Mouse (Mus musculus): ENCODE measurements at regions not wholly inside any gene's neighbourhood (a gene's known extent, or its start where the extent isn't known, plus 50 kb on each side); places are given as distances from the start of the nearest gene placed in this dataset.
"Not testable (repeated sequence)": the region's sequence is repeated elsewhere in the genome, so short reads cannot be mapped to it uniquely, and the experiment has no call there.

GRCm38 (mm10) chr1:185951163-185951562, 165.9 kb downstream of the Lyplal1 start:
- H3K4me2 ChIP-seq, result no peak overlapping the region
- H3K9ac ChIP-seq, result no peak overlapping the region
- peaks cover 6% of the 10 kb centered on the region; the same call in 1 of the 2 replicates for H3K4me1 ChIP-seq
- no peak for ATAC-seq (ENCODE audit: extremely low read depth, insufficient number of reproducible peaks, low FRiP score, low TSS enrichment)
- WGBS, result 56% methylated on average over 1 of the region's 1 CpGs
- H3K4me3 ChIP-seq, result no peak overlapping the region
- no peaks in the 10 kb centered on the region for H3K36me3 ChIP-seq
- H3K9me3 ChIP-seq, result no peaks in the 10 kb centered on the region
- no peak overlapping the region for H3K27ac ChIP-seq (replicated peaks)
- no peaks in the 10 kb centered on the region for H3K27me3 ChIP-seq (replicated peaks)

- not testable (repeated sequence) for H3K4me3 ChIP-seq; H3K4me2 ChIP-seq; H3K9ac ChIP-seq; H3K27ac ChIP-seq (replicated peaks); H3K27me3 ChIP-seq (replicated peaks); H3K9me3 ChIP-seq; H3K36me3 ChIP-seq; ATAC-seq (ENCODE audit: extremely low read depth, insufficient number of reproducible peaks, low FRiP score, low TSS enrichment)
- peaks cover 15% of the 10 kb centered on the region for H3K4me1 ChIP-seq
- WGBS, result 77% methylated on average over 1 of the region's 1 CpGs
These were observed 161.3 kb downstream of the Lyplal1 start for GRCm38 (mm10) chr1:185955821-185956220.

DNA sequence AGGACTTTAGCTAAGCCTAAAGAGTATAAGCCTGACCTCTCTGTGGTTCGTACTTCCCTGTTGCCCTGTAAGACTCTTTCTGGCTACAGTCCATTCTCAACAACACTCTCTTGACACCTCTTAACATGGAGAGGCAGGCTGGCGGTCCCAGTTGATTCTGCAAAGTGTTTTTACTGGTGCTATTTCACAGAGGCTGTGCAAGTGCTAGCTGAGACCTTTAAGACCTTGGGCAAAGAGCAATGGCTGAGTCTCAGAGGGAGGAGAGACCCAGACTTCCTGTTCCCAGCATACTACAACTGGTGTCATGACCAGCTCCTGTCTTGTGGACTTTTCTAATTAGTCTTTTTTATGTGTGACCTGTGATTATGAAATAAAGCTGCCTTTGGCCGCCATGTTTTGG, 159.6 kb downstream of the Lyplal1 start:
- Histone ChIP-seq H3K9ac (no peak overlapping the region), H3K27ac (replicated peaks) (peak overlapping the region; percentile 20; the same call in 1 of the 2 replicates), H3K4me3 (no peak overlapping the region), H3K27me3 (replicated peaks) (no peaks in the 10 kb centered on the region), H3K36me3 (no peaks in the 10 kb centered on the region), H3K4me1 (peaks cover 11% of the 10 kb centered on the region), H3K4me2 (no peak overlapping the region), H3K9me3 (no peaks in the 10 kb centered on the region)
- 46% methylated on average over 3 of the region's 3 CpGs for WGBS
- no peak for ATAC-seq (ENCODE audit: extremely low read depth, insufficient number of reproducible peaks, low FRiP score, low TSS enrichment)

- peaks cover 11% of the 10 kb centered on the region for H3K4me1 ChIP-seq
- ATAC-seq (ENCODE audit: extremely low read depth, insufficient number of reproducible peaks, low FRiP score, low TSS enrichment), result no peak
- WGBS, result 72% methylated on average over 10 of the region's 10 CpGs
- H3K36me3 ChIP-seq, result no peaks in the 10 kb centered on the region
- H3K9me3 ChIP-seq, result no peaks in the 10 kb centered on the region
- H3K4me3 ChIP-seq, result no peak overlapping the region
- H3K27me3 ChIP-seq (replicated peaks), result no peaks in the 10 kb centered on the region
- H3K4me2 ChIP-seq, result no peak overlapping the region
- H3K27ac ChIP-seq (replicated peaks), result no peak overlapping the region
- no peak overlapping the region for H3K9ac ChIP-seq
These were observed 158.8 kb downstream of the Lyplal1 start for GRCm38 (mm10) chr1:185958276-185958675.

DNA sequence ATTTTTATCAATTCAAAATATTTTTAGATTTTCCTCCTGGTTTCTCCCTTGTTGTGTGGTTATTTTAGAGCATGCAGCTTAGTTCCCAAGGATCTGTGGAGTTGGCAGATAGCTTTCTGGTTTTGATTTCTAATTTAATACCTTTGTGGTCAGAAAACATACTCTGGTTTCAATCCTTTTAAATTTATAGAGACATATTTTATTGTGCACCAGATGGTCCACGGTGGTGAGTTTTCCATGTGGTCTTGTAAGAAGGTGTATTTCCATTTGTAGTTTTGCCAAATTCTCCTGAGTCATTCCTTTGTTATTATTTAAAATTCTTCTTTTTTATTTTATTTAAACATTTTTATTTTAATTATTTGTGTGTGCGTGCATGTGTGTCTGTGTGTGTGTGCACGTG, 154.5 kb downstream of the Lyplal1 start:
- 85% methylated on average over 3 of the region's 3 CpGs for WGBS
- no peaks in the 10 kb centered on the region for H3K27me3 ChIP-seq (replicated peaks)
- H3K4me3 ChIP-seq, result no peak overlapping the region
- H3K9me3 ChIP-seq, result no peaks in the 10 kb centered on the region
- H3K4me2 ChIP-seq, result no peak overlapping the region
- H3K9ac ChIP-seq, result no peak overlapping the region
- no peaks in the 10 kb centered on the region for H3K36me3 ChIP-seq
- H3K4me1 ChIP-seq, result peaks cover 13% of the 10 kb centered on the region
- ATAC-seq (ENCODE audit: extremely low read depth, insufficient number of reproducible peaks, low FRiP score, low TSS enrichment), result no peak
- H3K27ac ChIP-seq (replicated peaks), result no peak overlapping the region

DNA sequence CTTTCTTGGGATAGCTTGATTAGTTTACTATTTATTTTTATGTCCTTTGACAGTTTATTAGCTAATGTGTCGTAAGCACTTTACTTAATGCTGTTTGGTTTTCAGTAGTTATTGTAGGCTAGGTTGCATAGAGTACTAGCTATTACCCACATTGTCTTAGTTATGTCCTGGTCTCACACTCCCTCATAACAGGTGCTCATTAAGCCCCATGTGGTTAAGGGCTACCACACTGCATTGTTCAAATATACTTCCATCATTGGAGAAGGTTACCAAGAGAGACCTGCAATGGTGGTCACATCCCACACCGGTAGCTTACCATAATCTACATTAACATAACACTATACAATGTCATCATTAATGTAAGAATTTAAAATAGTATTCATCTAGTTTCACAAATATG, 153.3 kb downstream of the Lyplal1 start:
- H3K4me2 ChIP-seq, result no peak overlapping the region
- no peaks in the 10 kb centered on the region for H3K27me3 ChIP-seq (replicated peaks)
- peaks cover 4% of the 10 kb centered on the region; the same call in 1 of the 2 replicates for H3K4me1 ChIP-seq
- H3K9me3 ChIP-seq, result no peaks in the 10 kb centered on the region
- H3K9ac ChIP-seq, result no peak overlapping the region
- no peak overlapping the region for H3K27ac ChIP-seq (replicated peaks)
- 92% methylated on average over 2 of the region's 2 CpGs for WGBS
- ATAC-seq (ENCODE audit: extremely low read depth, insufficient number of reproducible peaks, low FRiP score, low TSS enrichment), result no peak
- no peak overlapping the region for H3K4me3 ChIP-seq
- H3K36me3 ChIP-seq, result no peaks in the 10 kb centered on the region

GRCm38 (mm10) chr1:185964426-185964825, 152.7 kb downstream of the Lyplal1 start:
- 0 out of 2 replicates have a peak overlapping the region, but pooled peaks have one; percentile 6 for H3K27ac ChIP-seq (replicated peaks)
- no peaks in the 10 kb centered on the region for H3K9me3 ChIP-seq
- H3K4me2 ChIP-seq, result no peak overlapping the region
- peaks cover 8% of the 10 kb centered on the region for H3K4me1 ChIP-seq
- no peak for ATAC-seq (ENCODE audit: extremely low read depth, insufficient number of reproducible peaks, low FRiP score, low TSS enrichment)
- no peak overlapping the region for H3K9ac ChIP-seq
- WGBS, result 53% methylated on average over 6 of the region's 6 CpGs
- H3K36me3 ChIP-seq, result no peaks in the 10 kb centered on the region
- H3K4me3 ChIP-seq, result no peak overlapping the region
- H3K27me3 ChIP-seq (replicated peaks), result no peaks in the 10 kb centered on the region

DNA sequence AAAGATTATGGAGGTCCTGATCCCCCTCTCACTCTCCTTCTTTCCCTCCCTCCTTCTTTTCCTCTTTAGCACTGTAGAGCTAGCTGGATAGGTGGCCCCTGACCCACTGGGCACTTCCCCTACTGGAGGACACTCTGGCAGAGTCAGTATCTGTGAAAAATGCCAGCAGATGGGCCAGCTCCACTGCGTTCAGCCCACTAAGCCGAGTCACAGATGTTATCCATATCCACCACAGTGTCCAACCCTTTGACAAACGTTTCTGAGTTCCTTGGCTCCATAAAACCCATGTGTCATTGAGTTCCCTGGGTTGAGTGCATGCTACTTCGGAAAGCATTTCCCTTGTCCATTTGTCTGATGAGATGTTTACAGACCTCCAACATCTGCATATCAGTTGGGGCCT, 149.9 kb downstream of the Lyplal1 start:
- Histone ChIP-seq H3K36me3 (no peaks in the 10 kb centered on the region), H3K27ac (replicated peaks) (no peak overlapping the region), H3K4me3 (no peak overlapping the region), H3K9ac (no peak overlapping the region), H3K4me2 (no peak overlapping the region), H3K4me1 (peaks cover 14% of the 10 kb centered on the region), H3K27me3 (replicated peaks) (no peaks in the 10 kb centered on the region), H3K9me3 (no peaks in the 10 kb centered on the region)
- no peak for ATAC-seq (ENCODE audit: extremely low read depth, insufficient number of reproducible peaks, low FRiP score, low TSS enrichment)
- 74% methylated on average over 4 of the region's 4 CpGs for WGBS

- no peak overlapping the region for H3K27ac ChIP-seq (replicated peaks)
- 74% methylated on average over 6 of the region's 6 CpGs for WGBS
- H3K4me2 ChIP-seq, result no peak overlapping the region
- H3K27me3 ChIP-seq (replicated peaks), result no peaks in the 10 kb centered on the region
- H3K9ac ChIP-seq, result no peak overlapping the region
- peaks cover 14% of the 10 kb centered on the region for H3K4me1 ChIP-seq
- no peak for ATAC-seq (ENCODE audit: extremely low read depth, insufficient number of reproducible peaks, low FRiP score, low TSS enrichment)
- no peak overlapping the region for H3K4me3 ChIP-seq
- no peaks in the 10 kb centered on the region for H3K36me3 ChIP-seq
- H3K9me3 ChIP-seq, result no peaks in the 10 kb centered on the region
These were observed 149.3 kb downstream of the Lyplal1 start for GRCm38 (mm10) chr1:185967816-185968215.

GRCm38 (mm10) chr1:185968642-185969041, 148.5 kb downstream of the Lyplal1 start:
- ATAC-seq (ENCODE audit: extremely low read depth, insufficient number of reproducible peaks, low FRiP score, low TSS enrichment), result no peak
- Histone ChIP-seq H3K9me3 (no peaks in the 10 kb centered on the region), H3K27ac (replicated peaks) (no peak overlapping the region), H3K4me2 (no peak overlapping the region), H3K36me3 (no peaks in the 10 kb centered on the region), H3K4me3 (no peak overlapping the region), H3K9ac (no peak overlapping the region), H3K27me3 (replicated peaks) (no peaks in the 10 kb centered on the region), H3K4me1 (peaks cover 14% of the 10 kb centered on the region)
- 76% methylated on average over 3 of the region's 3 CpGs for WGBS

- Histone ChIP-seq H3K9me3 (no peaks in the 10 kb centered on the region), H3K36me3 (no peaks in the 10 kb centered on the region), H3K27ac (replicated peaks) (no peak overlapping the region; the same call in 1 of the 2 replicates), H3K4me3 (no peak overlapping the region), H3K27me3 (replicated peaks) (no peaks in the 10 kb centered on the region), H3K4me2 (no peak overlapping the region), H3K9ac (no peak overlapping the region), H3K4me1 (peaks cover 14% of the 10 kb centered on the region)
- ATAC-seq (ENCODE audit: extremely low read depth, insufficient number of reproducible peaks, low FRiP score, low TSS enrichment), result no peak
- 36% methylated on average over 2 of the region's 2 CpGs for WGBS
These were observed 147.9 kb downstream of the Lyplal1 start for GRCm38 (mm10) chr1:185969231-185969630.

- H3K4me1 ChIP-seq, result no peaks in the 10 kb centered on the region
- 74% methylated on average over 2 of the region's 2 CpGs for WGBS
- ATAC-seq (ENCODE audit: extremely low read depth, insufficient number of reproducible peaks, low FRiP score, low TSS enrichment), result no peak
- H3K4me3 ChIP-seq, result no peak overlapping the region
- H3K27ac ChIP-seq (replicated peaks), result no peak overlapping the region
- no peak overlapping the region for H3K4me2 ChIP-seq
- H3K36me3 ChIP-seq, result no peaks in the 10 kb centered on the region
- H3K9me3 ChIP-seq, result no peaks in the 10 kb centered on the region
- H3K27me3 ChIP-seq (replicated peaks), result no peaks in the 10 kb centered on the region
- H3K9ac ChIP-seq, result no peak overlapping the region
These were observed 140.0 kb downstream of the Lyplal1 start for GRCm38 (mm10) chr1:185977075-185977474.

All from heart, embryonic 13.5 days (tissue).